Mouse (Mus musculus): ENCODE measurements around the gene Emc8. TPM values are rescaled to one million over a fixed set of nuclear protein-coding genes. Genes with fewer than 3 reads are reported as not detected.

Emc8 gene
- total RNA-seq, 2 experiments from 2014 or later: 87.1 to 118 TPM

DNA sequence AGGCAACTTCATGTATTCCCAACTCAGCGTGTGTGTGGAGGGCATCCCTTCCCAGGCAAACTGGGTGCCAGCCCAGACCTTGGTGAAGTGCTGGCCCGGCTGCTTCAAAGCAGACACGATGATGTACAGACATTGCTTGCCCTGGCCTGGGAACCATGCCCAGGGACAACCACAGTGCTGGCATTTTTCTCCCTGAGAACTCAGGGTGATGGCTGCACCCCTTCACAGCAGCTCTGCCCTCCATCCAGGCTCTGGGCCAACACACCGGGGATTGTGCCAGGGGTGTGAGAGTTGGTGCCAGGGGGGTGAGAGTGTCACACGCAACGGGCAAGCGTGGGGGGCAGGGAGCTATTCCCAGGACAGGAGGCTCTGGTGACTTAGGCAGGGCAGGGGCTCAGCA is 23.7 kb downstream of the Emc8 start:
- DNase-seq (ENCODE audit: low spot score in 2 of 2): peak; percentile 40 to 56

DNA sequence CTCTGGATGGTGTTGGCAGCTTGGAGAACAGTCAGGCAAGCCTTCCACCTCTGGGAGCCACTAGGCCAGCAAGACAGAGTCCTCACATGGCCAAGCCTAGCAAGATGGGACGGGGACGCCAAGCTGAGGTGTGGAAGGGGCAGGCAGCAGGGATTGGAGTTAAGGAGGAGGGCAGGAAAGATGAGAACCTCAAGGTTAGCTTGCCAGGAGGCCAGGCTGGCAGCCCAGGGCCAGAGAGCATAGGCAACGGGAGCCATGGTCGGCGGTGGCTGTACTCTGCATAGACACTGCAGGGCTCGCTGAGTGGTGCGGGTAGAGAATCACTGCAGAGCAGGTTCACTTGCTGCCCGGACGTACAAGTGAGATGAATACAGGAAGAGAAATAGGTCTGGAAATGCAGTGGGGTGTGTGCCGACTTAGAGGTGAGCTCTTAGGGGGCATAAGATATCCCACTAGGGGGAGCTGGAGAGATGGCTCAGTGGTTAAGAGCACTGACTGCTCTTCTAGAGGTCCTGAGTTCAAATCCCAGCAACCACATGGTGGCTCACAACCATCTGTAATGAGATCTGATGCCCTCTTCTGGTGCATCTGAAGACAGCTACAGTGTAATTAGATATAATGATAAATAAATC is 26.2 kb downstream of the Emc8 start:
- no peak for DNase-seq (ENCODE audit: low spot score in 2 of 2)

DNA sequence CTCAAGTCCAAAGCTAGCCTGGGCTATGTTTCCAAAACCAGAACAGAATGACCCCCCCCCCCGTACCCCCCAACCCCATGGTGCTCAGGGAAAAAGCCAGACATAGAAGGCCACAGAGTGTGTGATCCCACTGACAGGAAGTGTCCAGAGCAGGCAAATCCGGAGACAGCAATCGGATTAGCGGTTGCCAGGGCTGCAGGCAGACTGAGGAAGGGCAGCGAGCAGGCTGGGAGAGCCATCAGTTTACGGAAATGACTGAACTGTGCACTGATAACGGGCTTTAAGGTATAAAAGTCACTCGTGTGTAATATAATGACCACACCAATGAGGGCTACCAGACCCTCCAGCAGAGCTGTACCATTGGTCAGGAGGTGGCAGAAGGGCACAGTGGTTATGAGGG is 27.1 kb downstream of the Emc8 start:
- no peak for DNase-seq (ENCODE audit: low spot score in 2 of 2)

DNA sequence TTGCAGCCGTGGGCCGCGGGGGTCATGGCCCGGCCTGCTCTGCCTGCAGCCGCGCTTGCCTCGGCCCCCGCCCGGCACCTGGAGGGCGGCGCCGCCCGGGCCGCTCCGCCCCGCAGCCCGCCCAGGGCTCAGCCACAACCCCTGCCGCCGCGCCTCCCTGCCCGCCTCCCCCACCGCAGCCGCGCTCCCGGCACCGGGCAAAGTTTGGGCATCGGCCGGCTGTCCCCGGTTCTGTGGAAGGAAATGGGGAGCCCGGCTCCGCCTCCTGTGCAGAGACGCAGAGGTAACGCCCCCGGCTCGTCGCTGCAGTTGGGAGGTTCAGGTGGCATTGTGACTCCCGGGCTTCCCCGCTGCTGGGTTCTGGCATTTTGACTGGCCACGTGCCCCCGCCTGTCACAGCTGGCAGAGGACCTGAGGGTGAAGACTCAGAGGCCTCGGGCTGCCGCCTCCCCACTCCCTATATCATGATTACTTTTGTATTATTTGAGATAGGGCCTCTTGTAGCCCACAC is 34.0 kb downstream of the Emc8 start:
- DNase-seq (ENCODE audit: low spot score in 2 of 2): peak; percentile 63 to 74

DNA sequence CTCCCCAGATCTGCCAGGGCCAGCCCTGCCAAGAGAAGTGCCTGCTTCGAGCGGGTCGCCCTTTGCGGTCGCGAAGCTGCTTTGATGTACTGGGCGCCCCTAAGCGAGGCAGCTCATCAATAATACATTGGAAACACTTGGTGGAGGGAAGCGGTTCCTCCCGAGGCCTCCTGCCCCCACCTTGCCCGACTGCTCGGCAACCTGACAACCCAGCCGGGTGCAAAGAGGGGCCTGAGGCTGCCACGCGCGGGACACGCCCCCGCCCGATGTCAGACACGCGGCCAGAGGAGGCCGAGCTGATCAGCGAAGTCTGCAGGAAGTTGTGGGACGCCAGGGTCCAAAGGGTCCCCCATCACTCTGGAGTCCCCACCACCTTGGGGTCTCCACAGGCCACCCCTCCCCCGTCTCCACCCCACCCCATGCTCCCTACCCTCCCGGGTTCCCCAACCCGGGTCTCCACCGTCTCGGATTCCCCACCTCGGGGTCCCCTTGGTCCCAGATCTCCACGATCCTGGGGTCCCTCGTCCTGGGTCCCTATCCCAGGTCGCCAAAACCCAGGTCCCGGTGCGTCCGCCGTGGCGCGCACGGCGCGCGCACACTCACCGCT is 34.6 kb downstream of the Emc8 start:
- DNase-seq (ENCODE audit: low spot score in 2 of 2): peak; percentile 18 to 38

DNA sequence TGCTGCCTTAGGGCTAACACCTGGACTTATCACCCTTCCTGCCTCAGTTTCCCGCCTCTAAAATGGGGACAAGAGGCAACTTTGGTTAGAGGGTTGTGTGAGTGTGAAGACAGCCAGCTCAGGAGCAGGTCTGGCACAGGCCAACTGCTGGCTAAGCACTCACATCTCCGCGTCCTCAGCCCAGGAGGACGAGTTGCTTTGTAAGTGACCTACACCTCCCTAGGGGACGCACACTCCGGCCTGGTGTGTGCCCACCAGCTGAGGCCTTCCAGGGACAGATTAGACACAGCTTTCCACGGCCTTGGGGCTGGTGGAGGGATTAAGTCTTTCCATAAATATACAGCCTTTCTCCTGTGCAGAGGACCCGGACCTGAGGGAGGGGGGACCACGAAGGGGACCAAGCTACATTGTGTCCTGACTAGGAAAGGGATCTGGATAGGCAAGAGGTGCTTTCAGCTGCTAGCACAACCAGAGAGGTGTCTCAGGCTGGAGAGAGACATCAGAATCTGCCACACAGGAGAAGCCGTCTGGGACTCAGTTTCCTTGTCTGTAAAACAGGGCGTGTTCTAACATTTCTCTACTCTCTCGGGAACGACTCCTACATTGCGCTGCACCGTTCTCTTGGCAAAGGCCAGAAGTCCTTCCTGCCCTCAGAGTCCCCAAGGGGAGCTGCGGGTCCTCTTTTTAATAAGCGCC is 35.3 kb downstream of the Emc8 start:
- no peak for DNase-seq (ENCODE audit: low spot score in 2 of 2)

DNA sequence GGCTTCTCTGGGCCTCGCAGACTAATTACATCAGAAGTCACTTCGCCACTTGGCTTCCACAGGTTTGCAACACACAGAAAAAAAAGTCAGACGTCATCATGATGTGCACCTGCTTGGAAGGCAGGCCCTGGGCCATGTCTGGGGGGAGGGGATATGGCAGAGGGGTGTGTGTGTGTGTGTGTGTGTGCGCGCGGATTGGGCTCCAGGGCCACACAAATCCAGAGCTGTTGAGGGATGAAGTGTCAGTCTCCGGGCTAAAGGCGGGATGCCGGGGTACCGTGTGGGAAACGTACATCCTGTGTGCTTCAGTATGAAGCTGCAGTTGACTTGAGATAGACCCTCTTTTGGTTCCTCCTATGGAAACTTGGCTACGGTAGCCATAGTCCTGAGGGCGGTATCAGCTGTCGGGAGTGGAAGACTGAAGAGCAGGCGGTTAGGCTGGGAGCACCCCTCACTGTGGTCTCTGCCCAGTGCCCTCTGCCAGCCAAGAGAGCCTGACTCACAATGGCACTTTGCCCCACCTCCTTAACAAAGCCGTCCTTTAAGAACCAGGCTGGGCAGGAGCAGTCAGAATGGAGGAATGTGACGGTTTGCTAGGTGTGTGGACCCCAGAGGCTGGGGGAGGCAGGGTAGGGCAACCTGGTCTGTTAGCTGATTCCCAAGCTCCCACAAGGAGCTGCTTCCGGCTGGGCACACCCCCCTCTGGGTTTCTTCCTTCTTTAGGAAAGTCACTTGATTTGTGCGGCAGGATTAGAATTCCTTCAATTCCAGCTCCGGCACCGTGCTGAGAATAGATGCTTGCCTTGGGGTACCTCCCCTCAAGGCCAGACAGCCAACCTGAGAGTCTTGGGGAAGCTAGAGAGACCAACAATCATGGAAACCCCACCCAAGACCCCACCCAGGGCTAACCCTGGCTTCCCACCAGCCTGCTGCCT is 36.7 kb downstream of the Emc8 start:
- no peak for DNase-seq (ENCODE audit: low spot score in 2 of 2)

DNA sequence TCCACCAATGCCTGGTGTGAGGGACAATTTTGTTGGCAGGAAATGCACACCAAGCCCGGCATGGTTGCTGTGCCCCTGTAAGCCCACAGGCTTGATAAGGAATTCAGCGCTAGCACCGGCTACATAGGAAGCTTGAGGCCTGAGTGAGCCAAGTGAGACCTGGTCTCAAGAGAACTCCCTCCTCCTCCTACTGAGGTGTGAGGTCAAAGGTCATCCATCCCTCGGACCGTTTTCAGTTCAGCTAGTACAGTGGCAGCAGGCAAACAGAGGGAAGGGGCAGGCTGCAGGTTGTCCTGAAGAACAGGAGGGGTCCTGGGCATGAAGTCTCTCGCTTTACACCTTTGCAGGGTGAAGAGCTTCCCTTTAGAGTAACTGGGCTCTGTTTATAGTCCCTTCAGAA is 37.5 kb downstream of the Emc8 start:
- no peak for DNase-seq (ENCODE audit: low spot score in 2 of 2)

DNA sequence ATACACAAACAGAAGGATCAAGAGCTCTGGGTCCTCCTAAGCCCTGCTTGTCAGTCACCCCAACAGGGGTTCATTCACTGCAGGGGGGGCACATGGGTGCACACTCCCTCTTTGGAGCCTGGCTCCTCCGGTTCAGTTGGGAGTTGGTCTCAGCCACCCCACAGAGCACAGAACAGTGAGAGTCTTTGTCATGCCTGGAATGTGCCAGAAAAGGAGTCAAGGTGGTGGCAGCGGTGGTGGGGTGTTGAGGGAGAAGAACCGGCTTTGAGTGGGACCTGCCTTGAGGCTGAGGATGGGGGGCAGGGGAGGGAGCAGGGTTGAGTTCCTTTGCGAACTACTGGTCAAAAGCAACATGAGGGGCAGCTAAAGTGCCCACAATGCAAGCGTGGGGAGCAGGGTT is 38.3 kb downstream of the Emc8 start:
- no peak for DNase-seq (ENCODE audit: low spot score in 2 of 2)

DNA sequence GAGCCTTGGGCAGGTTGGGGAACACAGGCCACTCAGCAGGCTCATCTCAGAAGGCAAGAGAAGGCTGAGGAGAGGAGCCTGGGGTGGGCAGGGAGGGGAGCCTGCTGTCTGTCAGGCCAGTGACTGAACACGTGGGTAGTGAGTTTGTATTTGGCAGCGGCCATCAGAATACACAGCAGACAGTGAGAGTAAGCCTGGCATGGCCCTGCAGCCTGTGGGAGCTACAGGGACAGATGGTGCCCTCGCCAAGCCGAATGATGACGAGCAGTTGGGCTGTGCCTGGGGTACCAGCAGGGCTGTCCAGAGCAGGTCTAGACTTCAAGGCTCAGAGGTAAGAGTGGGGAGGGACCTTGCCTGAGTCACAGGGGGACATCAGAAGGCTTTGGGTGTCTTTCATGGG is 41.1 kb downstream of the Emc8 start:
- DNase-seq (ENCODE audit: low spot score in 2 of 2): no peak

DNA sequence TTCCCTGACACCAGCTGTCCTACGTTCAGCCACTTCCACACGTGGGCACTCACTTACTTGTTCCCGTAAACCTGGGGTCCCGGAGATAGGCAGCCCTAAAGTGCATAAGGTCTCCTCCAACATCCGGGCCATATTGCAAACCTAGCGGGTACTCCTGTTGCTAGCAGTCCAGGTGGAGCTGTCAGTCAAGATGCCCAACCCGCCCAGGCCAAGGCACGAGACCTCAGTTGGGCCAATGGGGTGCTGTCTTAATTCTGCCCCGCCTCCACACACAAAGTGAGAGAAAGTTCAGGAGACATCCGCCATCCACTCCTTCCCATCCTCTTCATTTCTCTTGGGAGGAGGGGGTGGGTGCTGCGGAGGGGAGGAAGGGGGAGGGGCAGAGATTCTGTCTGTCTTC is 41.9 kb downstream of the Emc8 start:
- no peak for DNase-seq (ENCODE audit: low spot score in 2 of 2)

DNA sequence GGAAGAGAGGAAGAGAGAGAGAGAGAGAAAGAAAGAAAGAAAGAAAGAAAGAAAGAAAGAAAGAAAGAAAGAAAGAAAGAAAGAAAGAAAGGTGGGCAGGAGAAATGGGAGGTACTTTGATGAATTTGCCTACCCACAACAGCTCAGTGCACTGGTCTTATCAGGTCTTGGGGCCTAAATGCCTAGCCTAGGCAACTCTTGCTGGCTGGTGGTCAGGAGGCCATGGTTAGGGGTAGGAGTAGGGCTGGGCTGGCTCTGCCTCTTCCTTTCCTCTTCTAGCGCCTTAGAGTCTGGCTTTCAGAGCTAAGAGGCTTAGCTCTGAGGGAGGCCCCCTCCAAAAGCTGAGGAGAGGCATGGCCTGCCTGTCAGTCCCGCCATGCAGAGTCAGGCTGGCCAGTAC is 44.8 kb downstream of the Emc8 start:
- DNase-seq (ENCODE audit: low spot score in 2 of 2): no peak

DNA sequence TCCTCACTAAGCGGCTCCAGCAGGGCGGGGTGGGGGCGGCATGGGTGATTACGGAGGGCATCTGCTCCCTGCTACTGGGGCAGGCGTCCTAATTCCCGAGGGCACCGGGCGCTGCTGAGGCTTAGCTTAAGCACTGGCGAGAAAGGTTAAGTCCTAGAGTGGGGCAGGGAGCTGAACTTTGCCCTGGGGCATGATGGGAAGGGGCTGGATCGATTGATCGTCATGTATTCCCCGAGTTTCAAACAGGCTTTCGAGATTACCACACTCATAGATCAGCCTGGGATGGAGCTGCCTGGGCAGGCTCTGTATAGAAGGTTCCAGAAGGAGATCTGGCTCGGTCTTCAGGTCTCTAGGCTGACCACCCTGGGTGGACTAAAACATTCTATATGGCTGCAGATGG is 46.2 kb downstream of the Emc8 start:
- no peak for DNase-seq (ENCODE audit: low spot score in 2 of 2)

DNA sequence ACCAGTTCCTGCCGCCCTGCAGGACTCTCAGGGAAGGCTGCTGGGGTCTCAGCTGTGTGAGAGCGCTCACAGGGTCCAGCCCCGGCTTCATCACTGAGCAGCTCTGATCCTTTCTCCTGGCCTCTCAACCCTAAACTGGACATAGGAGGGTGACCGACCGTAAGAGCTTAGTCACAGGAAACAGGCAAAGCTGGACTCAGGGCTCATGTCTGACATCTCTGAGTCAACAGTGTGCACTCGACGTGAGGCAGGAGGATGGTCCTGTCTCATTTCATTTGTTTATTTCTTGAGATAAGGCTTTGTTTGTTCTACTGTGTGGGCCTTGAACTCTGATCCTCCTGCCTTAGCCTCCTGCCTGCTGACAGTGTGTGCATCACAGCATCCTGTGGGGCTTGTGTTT is 47.9 kb downstream of the Emc8 start:
- DNase-seq (ENCODE audit: low spot score in 2 of 2): no peak

DNA sequence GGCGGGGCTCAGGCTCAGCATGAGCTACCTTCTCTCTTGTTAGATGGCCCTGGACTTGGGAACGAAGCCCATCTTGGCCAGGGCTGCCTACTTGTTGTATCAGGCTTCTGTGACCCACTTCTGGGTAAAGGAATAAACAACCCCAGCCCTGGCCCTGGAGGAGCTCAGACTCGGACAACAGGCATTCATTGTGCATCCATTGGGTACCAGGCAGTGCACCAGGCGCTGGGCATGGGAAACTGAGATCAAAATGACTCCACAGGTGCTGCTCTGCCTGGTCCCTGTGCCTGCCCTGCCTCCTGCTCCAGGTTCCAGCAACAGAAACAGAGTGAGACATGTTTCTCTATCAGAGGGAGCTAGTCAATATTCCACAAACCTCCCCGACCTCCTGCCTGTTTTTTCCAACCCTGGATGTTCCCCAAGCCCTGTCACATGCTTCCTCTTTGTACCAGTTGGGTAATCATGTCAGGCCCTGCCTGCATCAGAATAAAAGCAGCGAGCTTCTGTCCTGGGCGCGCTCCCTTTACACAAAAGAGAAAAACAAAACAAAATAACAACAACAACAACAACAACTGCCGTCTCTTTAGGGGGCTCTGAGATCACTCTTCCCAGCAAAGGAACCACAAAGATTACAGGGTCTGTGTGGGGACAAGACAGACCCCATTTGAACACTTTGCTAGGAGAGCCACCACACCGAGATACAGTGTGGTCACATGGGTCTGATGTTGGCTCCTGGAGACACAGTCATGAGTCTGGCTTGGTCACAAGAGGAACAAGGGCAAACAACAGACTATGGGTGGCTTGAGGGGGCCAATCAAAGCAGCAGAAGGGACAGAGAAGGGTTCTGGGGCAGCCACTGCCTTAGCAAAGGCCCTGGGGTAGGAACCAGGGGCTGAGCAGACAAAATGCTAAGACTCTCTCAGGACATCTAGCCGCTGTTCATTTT is 48.9 kb downstream of the Emc8 start:
- DNase-seq (ENCODE audit: low spot score in 2 of 2): no peak

DNA sequence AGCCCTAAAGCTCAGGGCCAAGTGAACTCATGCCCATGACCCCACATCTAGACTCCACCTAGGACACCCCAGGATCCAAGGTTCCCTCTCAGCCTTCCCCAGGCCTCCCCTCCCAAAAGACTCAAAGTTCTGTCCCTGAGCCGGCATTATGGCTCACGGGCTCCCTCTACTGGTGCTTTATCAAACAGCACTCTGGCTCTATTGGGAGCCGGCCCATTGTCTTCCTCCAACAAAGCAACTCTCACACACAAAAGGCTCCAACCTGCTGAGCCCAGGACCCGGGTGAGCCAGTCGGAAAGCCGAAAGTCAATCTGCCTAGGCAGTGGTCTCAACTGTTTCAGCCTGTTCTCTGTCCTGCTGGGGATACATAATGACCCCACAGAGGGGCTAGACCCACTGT is 50.3 kb downstream of the Emc8 start:
- DNase-seq (ENCODE audit: low spot score in 2 of 2): peak; percentile 69 to 73

DNA sequence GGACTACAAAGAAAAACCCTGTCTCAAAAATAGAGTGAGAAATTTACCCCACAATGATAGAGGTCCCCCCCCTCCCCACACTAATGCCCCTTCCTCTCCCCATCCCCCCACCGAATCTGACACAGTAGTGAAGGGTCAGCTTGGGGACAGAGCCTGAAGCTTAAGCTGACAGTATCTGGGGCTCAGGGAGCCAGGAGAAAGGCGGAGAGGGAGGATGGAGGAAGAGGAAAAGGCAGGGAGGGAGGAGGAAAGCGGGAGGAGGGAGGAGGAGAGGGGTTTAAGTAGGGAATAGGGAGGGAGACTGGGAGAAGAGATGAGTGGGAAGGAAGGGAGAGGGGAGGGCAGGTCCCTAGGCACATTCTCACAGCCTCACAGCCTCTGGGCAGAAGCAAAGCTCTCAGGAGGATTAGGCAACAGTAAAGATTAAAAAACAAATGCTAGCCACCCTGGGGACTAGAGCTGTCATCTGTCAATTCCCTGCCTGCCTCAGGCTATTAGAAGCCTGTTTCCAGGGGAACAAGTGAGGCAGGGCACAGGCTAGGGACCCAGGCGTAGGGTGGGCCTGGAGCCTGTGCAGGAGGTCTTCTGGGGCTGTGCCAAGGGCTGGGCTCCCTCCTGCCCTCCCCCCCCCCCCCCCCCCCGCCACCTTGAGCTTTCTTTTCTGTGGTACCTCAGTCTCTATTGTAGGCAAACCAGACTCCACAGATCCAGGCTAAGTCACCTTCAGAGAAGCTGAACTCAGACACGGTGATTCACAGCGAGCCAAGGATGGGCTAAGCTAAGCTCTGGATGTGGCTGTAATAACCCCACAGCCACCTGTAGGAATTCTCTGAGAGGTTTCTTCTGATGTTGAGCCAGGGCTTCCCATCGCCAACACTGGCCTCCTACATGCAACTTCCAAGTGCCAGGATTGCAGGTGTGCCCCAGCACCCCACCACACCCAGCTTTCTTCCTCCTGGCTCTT is 51.4 kb downstream of the Emc8 start:
- DNase-seq (ENCODE audit: low spot score in 2 of 2): no peak

DNA sequence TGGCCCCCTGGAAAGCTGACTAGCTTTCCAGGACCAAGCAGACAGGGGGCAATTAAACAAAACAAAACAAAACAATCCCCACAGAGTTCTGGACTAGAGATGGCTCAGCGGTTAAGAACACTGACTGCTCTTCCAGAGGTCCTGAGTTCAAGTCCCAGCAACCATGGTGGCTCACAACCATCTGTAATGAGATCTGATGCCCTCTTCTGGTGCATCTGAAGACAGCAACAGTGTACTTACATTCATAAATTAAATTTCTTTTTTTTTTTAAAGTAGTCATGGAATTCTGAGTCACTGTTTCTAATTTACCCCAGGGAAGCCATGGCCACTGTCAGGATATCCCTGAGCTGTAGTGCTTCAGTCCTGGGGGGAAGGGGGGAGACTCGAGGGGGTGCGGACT is 53.9 kb downstream of the Emc8 start:
- no peak for DNase-seq (ENCODE audit: low spot score in 2 of 2)

DNA sequence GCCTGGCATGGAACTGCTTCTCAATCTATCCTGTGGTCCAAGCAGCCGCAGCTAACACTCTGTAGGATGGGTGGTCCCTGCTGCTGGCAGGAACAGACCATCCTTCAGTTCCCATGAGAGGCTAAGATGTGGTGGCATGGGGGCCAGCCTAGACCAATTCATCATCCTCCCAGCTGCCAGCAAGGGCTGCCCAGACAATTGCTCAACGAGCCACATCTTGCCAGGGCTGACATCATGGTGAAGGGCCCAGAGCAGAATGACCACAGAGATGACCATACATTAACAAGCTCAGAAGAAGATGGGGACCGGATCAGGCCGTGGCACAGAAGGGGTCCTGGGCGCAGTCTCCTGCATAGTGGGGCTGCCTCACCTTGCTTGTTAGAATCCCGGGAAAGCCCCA is 57.5 kb downstream of the Emc8 start:
- no peak for DNase-seq (ENCODE audit: low spot score in 2 of 2)
